Mouse (Mus musculus) lung, postnatal 0 days (tissue): ENCODE results near the gene Gm49486. TPM values are rescaled to one million over a fixed set of nuclear protein-coding genes. Genes with fewer than 3 reads are reported as not detected.

Experiments used
- ATAC-seq: fragments of 200-750 bp; cut with Nextera tagmentation; 2 replicates; pipeline ENCODE4 v1.8.0; 2017; ENCODE audit warnings: moderate library complexity
- DNase-seq: peaks from one replicate; pipeline ENCODE4 v3.0.0-alpha.2; 2016; ENCODE audit warnings: low spot score
- H3K27ac ChIP-seq: fragments of 300-500 bp; sonication (generic); 2 replicates; pipeline ENCODE4 v1.5.1; 2014; ENCODE audit warnings: antibody characterized with exemption, mild to moderate bottlenecking, low read length, mixed read lengths
- H3K27me3 ChIP-seq: fragments of 300-500 bp; sonication (generic); replicated peaks from 2 replicates; pipeline ENCODE4 v1.6.1; 2014; ENCODE audit warnings: low read length, mixed read lengths; ENCODE audit not compliant: insufficient read depth
- H3K36me3 ChIP-seq: fragments of 300-500 bp; sonication (generic); 2 replicates; pipeline ENCODE4 v1.6.1; 2014; ENCODE audit warnings: low read length, mixed read lengths; ENCODE audit not compliant: insufficient read depth
- H3K4me1 ChIP-seq: fragments of 300-500 bp; sonication (generic); 2 replicates; pipeline ENCODE4 v1.6.1; 2014; ENCODE audit warnings: antibody characterized with exemption, low read depth, low read length, mixed read lengths; ENCODE audit not compliant: insufficient read depth
- H3K4me2 ChIP-seq: fragments of 300-500 bp; sonication (generic); replicated peaks from 2 replicates; pipeline ENCODE4 v1.6.1; 2014; ENCODE audit warnings: low read depth, mild to moderate bottlenecking, low read length, moderate library complexity, mixed read lengths
- H3K4me3 ChIP-seq: fragments of 300-500 bp; sonication (generic); 2 replicates; pipeline ENCODE4 v1.5.1; 2014; ENCODE audit warnings: low read depth, low read length
- H3K9ac ChIP-seq: fragments of 300-500 bp; sonication (generic); replicated peaks from 2 replicates; pipeline ENCODE4 v1.6.1; 2014; ENCODE audit warnings: low read depth, mild to moderate bottlenecking
- H3K9me3 ChIP-seq: fragments of 300-500 bp; sonication (generic); 2 replicates; pipeline ENCODE4 v1.6.1; 2016; ENCODE audit warnings: low read length, mixed read lengths
- CTCF ChIP-seq: IDR thresholded peaks from 2 replicates; pipeline ENCODE4 v1.5.1; 2016; ENCODE audit warnings: antibody characterized with exemption, mild to moderate bottlenecking
- EP300 ChIP-seq: IDR thresholded peaks from 2 replicates; pipeline ENCODE4 v1.6.1; 2016; ENCODE audit warnings: antibody characterized with exemption, mild to moderate bottlenecking, control low read depth
- WGBS: fragments of 180-500 bp; shearing (Covaris S2); extraction: QIAGEN DNeasy Blood & Tissue Kit; methylation state at CpG from one replicate; pipeline ENCODE4 v1.1.7; 2014; 5-methylcytosine and 5-hydroxymethylcytosine counted together
- polyA plus RNA-seq: library from polyadenylated mRNA; unstranded; fragments of >200 nt; fragmentation: Nextera tagmentation; extraction: Ambion mirVana; gene quantifications from 2 replicates; pipeline ENCODE4 v1.2.1, GENCODE M21; 2015

Gm49486 gene
- polyA plus RNA-seq, 1 experiment from 2014 or later: 0.16 TPM

DNA sequence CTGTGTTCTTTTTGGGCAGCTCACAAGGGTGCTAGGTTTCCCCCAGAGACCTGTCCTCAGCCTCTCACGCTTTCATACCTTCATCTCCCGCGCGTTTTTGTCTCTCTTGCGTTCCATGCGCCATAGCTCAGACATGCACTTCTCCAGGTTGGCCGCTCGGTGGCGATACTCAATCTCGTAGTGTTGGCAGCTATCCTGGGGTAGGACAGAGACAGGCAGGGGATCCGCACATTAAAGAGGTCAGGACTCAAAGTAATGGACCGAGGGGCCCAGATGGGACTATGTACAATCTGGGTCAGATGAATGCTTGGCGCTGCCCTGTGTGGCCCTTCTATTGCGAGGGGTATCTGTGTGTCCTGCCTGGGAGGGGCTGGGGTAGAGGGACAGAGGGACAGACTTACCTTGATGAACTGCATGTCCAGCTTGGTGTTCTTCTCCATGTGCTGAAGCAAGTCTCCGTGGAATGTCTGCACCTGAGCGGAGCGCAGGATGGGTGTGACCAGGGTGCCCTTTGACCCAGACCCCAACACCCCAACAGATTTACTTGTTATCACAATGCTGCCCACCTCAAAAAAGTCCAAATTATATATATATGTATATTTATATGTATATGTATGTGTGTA, 42.0 kb downstream of the Gm49486 start:
- ATAC-seq: peak; percentile 15; the same call in 1 of the 2 replicates
- Histone ChIP-seq H3K36me3 (no peaks in the 10 kb centered on the region), H3K4me2 (peak overlapping the region; percentile 47), H3K27ac (no peak overlapping the region), H3K4me1 (no peaks in the 10 kb centered on the region), H3K9me3 (no peaks in the 10 kb centered on the region), H3K27me3 (no peaks in the 10 kb centered on the region), H3K9ac (no peak overlapping the region), H3K4me3 (no peak overlapping the region)
- DNase-seq: peak; percentile 55
- peak; percentile 80 for TF ChIP-seq CTCF
- no peak for TF ChIP-seq EP300
- WGBS: 15% methylated on average over 17 of the region's 17 CpGs

- H3K27me3 ChIP-seq: no peaks in the 10 kb centered on the region
- DNase-seq (no peak), ATAC-seq (no peak)
- H3K9ac ChIP-seq: no peak overlapping the region
- no peaks in the 10 kb centered on the region for H3K9me3 ChIP-seq
- TF ChIP-seq CTCF: no peak
- no peak for TF ChIP-seq EP300
- H3K27ac ChIP-seq: no peak overlapping the region
- WGBS: 57% methylated on average over 10 of the region's 10 CpGs
- H3K4me2 ChIP-seq: no peak overlapping the region
- H3K4me1 ChIP-seq: no peaks in the 10 kb centered on the region
- H3K4me3 ChIP-seq: no peak overlapping the region
- H3K36me3 ChIP-seq: no peaks in the 10 kb centered on the region
Measured at GRCm38 (mm10) chr15:79273020-79273419, 43.8 kb downstream of the Gm49486 start.

GRCm38 (mm10) chr15:79277728-79278127, 48.5 kb downstream of the Gm49486 start:
- DNase-seq: peak; percentile 58
- Histone ChIP-seq H3K27me3 (no peaks in the 10 kb centered on the region), H3K4me2 (no peak overlapping the region), H3K9ac (no peak overlapping the region), H3K4me3 (no peak overlapping the region), H3K36me3 (no peaks in the 10 kb centered on the region), H3K27ac (no peak overlapping the region), H3K9me3 (no peaks in the 10 kb centered on the region), H3K4me1 (0 out of 2 replicates have a peak, but pooled peaks cover 3% of the 10 kb centered on the region)
- TF ChIP-seq EP300 (no peak), CTCF (no peak)
- 44% methylated on average over 10 of the region's 10 CpGs for WGBS
- ATAC-seq: peak; percentile 18; the same call in 1 of the 2 replicates

GRCm38 (mm10) chr15:79280209-79280608, 51.0 kb downstream of the Gm49486 start:
- peak; percentile 38 for DNase-seq
- 21% methylated on average over 6 of the region's 6 CpGs for WGBS

GRCm38 (mm10) chr15:79280850-79281249, 51.7 kb downstream of the Gm49486 start:
- no peak overlapping the region for H3K27ac ChIP-seq
- ATAC-seq: peak; percentile 66
- H3K36me3 ChIP-seq: no peaks in the 10 kb centered on the region
- H3K4me1 ChIP-seq: 0 out of 2 replicates have a peak, but pooled peaks cover 3% of the 10 kb centered on the region
- no peak overlapping the region for H3K9ac ChIP-seq
- TF ChIP-seq CTCF: peak; percentile 70
- TF ChIP-seq EP300: no peak
- no peaks in the 10 kb centered on the region for H3K27me3 ChIP-seq
- WGBS: 38% methylated on average over 5 of the region's 5 CpGs
- no peak overlapping the region for H3K4me2 ChIP-seq
- DNase-seq: peak; percentile 66
- H3K9me3 ChIP-seq: no peaks in the 10 kb centered on the region
- H3K4me3 ChIP-seq: no peak overlapping the region

More at GRCm38 (mm10) chr15:79280209-79280608, 51.0 kb downstream of the Gm49486 start:
- H3K4me2 ChIP-seq: no peak overlapping the region
- no peak overlapping the region for H3K27ac ChIP-seq
- no peak for TF ChIP-seq EP300
- TF ChIP-seq CTCF: peak; percentile 72
- H3K36me3 ChIP-seq: no peaks in the 10 kb centered on the region
- H3K9ac ChIP-seq: no peak overlapping the region
- no peak for ATAC-seq
- H3K4me3 ChIP-seq: no peak overlapping the region
- 0 out of 2 replicates have a peak, but pooled peaks cover 3% of the 10 kb centered on the region for H3K4me1 ChIP-seq
- no peaks in the 10 kb centered on the region for H3K9me3 ChIP-seq
- H3K27me3 ChIP-seq: no peaks in the 10 kb centered on the region

DNA sequence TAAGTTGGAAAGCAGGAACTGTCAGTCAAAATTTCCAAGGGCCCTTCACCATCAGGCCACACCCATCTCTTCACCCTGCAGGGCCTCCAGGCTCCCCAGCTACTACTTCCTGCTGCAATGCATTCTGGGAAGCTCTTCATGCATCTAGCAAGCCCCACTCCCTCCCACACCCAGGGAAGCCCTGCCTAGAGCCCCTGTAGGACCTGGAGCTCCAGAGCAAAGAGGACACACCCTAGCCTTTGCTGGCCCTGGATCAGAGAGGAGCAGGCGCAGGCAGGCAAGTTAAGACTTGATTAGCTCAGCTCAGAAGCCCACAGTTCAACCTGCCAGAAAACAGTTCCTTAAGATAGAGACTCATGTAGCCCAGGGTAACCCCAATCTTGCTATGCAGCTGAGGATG, 52.2 kb downstream of the Gm49486 start:
- ATAC-seq: peak; percentile 93
- no peak overlapping the region for H3K4me3 ChIP-seq

More for the DNA sequence above, 52.2 kb downstream of the Gm49486 start:
- peak overlapping the region; percentile 29 for H3K27ac ChIP-seq
- H3K9ac ChIP-seq: no peak overlapping the region
- H3K9me3 ChIP-seq: no peaks in the 10 kb centered on the region
- 0 out of 2 replicates have a peak, but pooled peaks cover 3% of the 10 kb centered on the region for H3K4me1 ChIP-seq
- 65% methylated on average over 1 of the region's 1 CpGs for WGBS
- H3K36me3 ChIP-seq: no peaks in the 10 kb centered on the region
- H3K4me2 ChIP-seq: no peak overlapping the region
- H3K27me3 ChIP-seq: no peaks in the 10 kb centered on the region
- TF ChIP-seq CTCF (no peak), EP300 (0 out of 2 replicates have a peak, but pooled peaks have one; percentile 18)
- DNase-seq: peak; percentile 94
